In genomic region chr9:22116740-22117426, GRCm38 (mm10) we compare ENCODE assay signal across 8 mouse cellular contexts. TPM values are rescaled to one million over a fixed set of nuclear protein-coding genes. Genes with fewer than 3 reads are reported as not detected.
DNase-seq lines count a peak whose midpoint lies in the region; ATAC-seq and TF ChIP-seq lines count a peak whose summit lies in the region.

Gene Elof1, minus strand, starts transcription at chr9:22117172.

- peak within 1 kb of the TSS; percentile 97 for H3K9ac ChIP-seq in ES-E14 (ENCODE audit: insufficient read depth, low read depth, low read length, poor library complexity, severe bottlenecking)
- peak within 1 kb of the TSS; percentile 91 for H3K9ac ChIP-seq in forebrain, embryonic 15.5 days (replicated peaks)

- no peaks in the 10 kb centered on the region for H3K9me3 ChIP-seq in ES-E14 (ENCODE audit: control insufficient read depth, insufficient read depth, low read depth, low read length)
- no peaks in the 10 kb centered on the region for H3K9me3 ChIP-seq in forebrain, embryonic 15.5 days

- intact Hi-C loops in heart, postnatal 25 days (cut with DNase I), result no loop called here

- no peak within 1 kb of the TSS for H3K27ac ChIP-seq in ES-E14 (ENCODE audit: insufficient read depth, low read depth, low read length, poor library complexity, severe bottlenecking)
- H3K27ac ChIP-seq in forebrain, embryonic 15.5 days (replicated peaks), result peak within 1 kb of the TSS; percentile 77

- peak within 1 kb of the TSS; percentile 87 for H3K4me2 ChIP-seq in forebrain, embryonic 15.5 days (replicated peaks)

- peak; percentile 97 for DNase-seq in ES-E14 (ENCODE audit: low read depth, low spot score)
- DNase-seq in cerebellum, adult 11-12 months, result peak; percentile 97
- peak; percentile 85 for DNase-seq in heart, postnatal 25 days (ENCODE audit: low spot score)
- peak; percentile 94 to 97 for DNase-seq in layer of hippocampus, adult 18-20 months (ENCODE audit: low spot score in 2 of 2)
- peak; percentile 89 for DNase-seq in lung, adult 2 months
- peak; percentile 91 to 95 for DNase-seq in thymus, adult 18-20 months

- H3K36me3 ChIP-seq in ES-E14 (ENCODE audit: control insufficient read depth, insufficient read depth, low read length, poor library complexity, severe bottlenecking), result peaks cover 13% of the 10 kb centered on the region
- peaks cover 15% of the 10 kb centered on the region for H3K36me3 ChIP-seq in forebrain, embryonic 15.5 days

- 0 out of 2 replicates have a peak, but pooled peaks cover 3% of the 10 kb centered on the region for H3K27me3 ChIP-seq in forebrain, embryonic 15.5 days

- TF ChIP-seq CTCF in lung, adult 2 months (IDR thresholded peaks at IDR 0.05; ENCODE audit: insufficient read depth, low read length), result no peak

- WGBS in forebrain, embryonic 15.5 days, result under 1% methylated on average over 51 of the region's 52 CpGs
- WGBS in lung, adult 2 months, result 1% methylated on average over 52 of the region's 52 CpGs

- ATAC-seq in forebrain, embryonic 15.5 days (replicated peaks), result peak; percentile 97
- peak; percentile 91 for ATAC-seq in neutrophil, adult 5-6 weeks (ENCODE audit: extremely low read depth, insufficient number of reproducible peaks, low FRiP score, poor library complexity, severe bottlenecking)

- H3K4me3 ChIP-seq in ES-E14 (ENCODE audit: insufficient read depth in 1 of 2, low read depth in 1 of 2, low read length in 2 of 2, poor library complexity in 1 of 2, severe bottlenecking in 1 of 2), result peak within 1 kb of the TSS; percentile 72 to 96
- peak within 1 kb of the TSS; percentile 96 for H3K4me3 ChIP-seq in forebrain, embryonic 15.5 days
- H3K4me3 ChIP-seq in lung, adult 2 months (replicated peaks; ENCODE audit: extremely low read depth, low read depth, low read length), result peak within 1 kb of the TSS; percentile 84

- peaks cover 0 to 6% of the 10 kb centered on the region in 2 experiments; a peak in 1 of 4 replicates for H3K4me1 ChIP-seq in ES-E14 (ENCODE audit: control insufficient read depth in 2 of 2, insufficient read depth in 2 of 2, low read length in 2 of 2, poor library complexity in 1 of 2)
- H3K4me1 ChIP-seq in forebrain, embryonic 15.5 days, result peaks cover 18% of the 10 kb centered on the region
- H3K4me1 ChIP-seq in lung, adult 2 months (ENCODE audit: control insufficient read depth, insufficient read depth, low read length), result peaks cover 11% of the 10 kb centered on the region

- in situ Hi-C loops in ES-E14 (cut with MboI; ENCODE audit: low sequenced_read_pairs in 2 of 2, unreplicated experiment in 2 of 2), result no loop called here

- peak; percentile 91; the same call in 1 of the 2 replicates for TF ChIP-seq POLR2A in lung, adult 2 months (IDR thresholded peaks at IDR 0.05; ENCODE audit: borderline replicate concordance, extremely low read depth, low read depth, low read length)

TF ChIP-seq in ES-E14, 5 proteins besides CTCF, POLR2A, EP300 and RAD21:
- TF ChIP-seq MAFK (IDR thresholded peaks at IDR 0.05; ENCODE audit: insufficient read depth, low read depth, low read length) (no peak), ZC3H11A (IDR thresholded peaks at IDR 0.05; ENCODE audit: borderline replicate concordance, low read depth, low read length) (no peak), ZNF384 (IDR thresholded peaks at IDR 0.05; ENCODE audit: low read depth, low read length) (no peak), CHD2 (IDR thresholded peaks at IDR 0.05; ENCODE audit: low read depth, low read length) (no peak), HCFC1 (IDR thresholded peaks at IDR 0.05; ENCODE audit: borderline replicate concordance, insufficient read depth, low read length) (no peak)

RNA-seq across cellular contexts. Expression of gene Elof1, which starts in this region (rescaled TPM):
- total RNA-seq in ES-E14 (2012; rRNA removed), result 72.0 and 85.3 TPM in 2 replicates
- 179 and 181 TPM in 2 replicates for polyA plus RNA-seq in forebrain, embryonic 15.5 days (2015; fragmentation: Nextera tagmentation; extraction: Ambion mirVana)
- 10 to 100 TPM; 36.8 to 39.8 TPM for total RNA-seq in heart, postnatal 25 days (2021)
- total RNA-seq in layer of hippocampus, adult 18-20 months (2021), result 10 to 100 TPM; 56.4 to 58.4 TPM
- 176 and 180 TPM in 2 replicates for polyA plus RNA-seq in lung, adult 2 months (2012; rRNA removed)
- total RNA-seq in neutrophil, adult 5-6 weeks (2017), result 27.4 and 27.9 TPM in 2 replicates
